In the genomic region with DNA sequence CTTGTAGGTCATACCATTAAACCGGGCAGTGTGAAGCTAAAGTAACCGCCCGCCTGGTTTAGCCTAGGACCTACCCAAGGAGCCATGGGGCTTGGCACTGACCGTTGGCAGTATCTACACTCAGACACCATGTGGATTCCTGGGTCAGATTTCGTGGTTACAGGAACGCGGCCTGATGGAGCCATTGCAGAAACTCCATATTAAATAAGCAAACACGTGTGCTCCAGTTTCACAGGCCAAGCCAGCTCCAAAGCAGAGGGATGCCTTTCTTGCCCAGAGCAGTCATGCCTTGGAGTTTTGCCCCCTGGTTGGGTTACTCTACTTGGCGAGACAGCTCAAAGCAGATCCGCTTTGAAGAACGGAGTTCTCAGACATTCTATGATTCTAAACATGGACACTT, we compare ENCODE assay signal across 21 mouse cellular contexts. TPM values are rescaled to one million over a fixed set of nuclear protein-coding genes. Genes with fewer than 3 reads are reported as not detected.
DNase-seq lines count a peak whose midpoint lies in the region; ATAC-seq lines count a peak whose summit lies in the region.
"Had no signal": no experiment of that assay in that cellular context is flagged by ENCODE, and none has a peak within 500 bp of the region (broad histone marks: within the 10 kb centered on the region; RNA-seq: fewer than 3 reads in every experiment).

No protein-coding gene starts in this region.

- intact Hi-C loops in heart, postnatal 36 days (cut with DNase I) = no loop called here
- intact Hi-C loops in gastrocnemius, postnatal 36 days (cut with DNase I) = no loop called here

- H3K9ac ChIP-seq in embryonic facial prominence, embryonic 15.5 days = no peak overlapping the region
- H3K9ac ChIP-seq in kidney, embryonic 14.5 days (ENCODE audit: low read depth, low read length) = no peak overlapping the region
- H3K9ac ChIP-seq: embryonic facial prominence, embryonic 13.5 days; forebrain, embryonic 15.5 days; heart, embryonic 12.5 days had no signal

- 72% methylated on average over 11 of the region's 11 CpGs for WGBS in embryonic facial prominence, embryonic 15.5 days
- WGBS in kidney, embryonic 14.5 days = 87% methylated on average over 11 of the region's 11 CpGs

- DNase-seq in heart, adult 11 months = peak; percentile 82
- DNase-seq in heart, postnatal 36 days = no peak
- peak; percentile 80 to 89 for DNase-seq in gastrocnemius, adult 8-10 months (ENCODE audit: low spot score in 2 of 2)
- DNase-seq in gastrocnemius, postnatal 36 days = peak; percentile 49 to 74
- no peak for DNase-seq in right cerebral cortex, postnatal 36 days (ENCODE audit: low spot score in 2 of 2)
- no peak for DNase-seq in adrenal gland, postnatal 14 days
- DNase-seq: adrenal gland, adult 8-10 months; cerebellum, adult 11 months; cerebellum, adult 8-10 months; heart, adult 2 months; kidney, adult 8-10 months had no signal

- no peaks in the 10 kb centered on the region for H3K27me3 ChIP-seq in embryonic facial prominence, embryonic 15.5 days
- no peaks in the 10 kb centered on the region for H3K27me3 ChIP-seq in kidney, embryonic 14.5 days (ENCODE audit: control insufficient read depth, insufficient read depth, low read length)
- H3K27me3 ChIP-seq: embryonic facial prominence, embryonic 13.5 days; forebrain, embryonic 15.5 days had no signal

- no peak overlapping the region for H3K4me3 ChIP-seq in embryonic facial prominence, embryonic 15.5 days (replicated peaks)
- no peak overlapping the region for H3K4me3 ChIP-seq in kidney, embryonic 14.5 days (ENCODE audit: low read length)
- H3K4me3 ChIP-seq: embryonic facial prominence, embryonic 13.5 days; erythroblast, embryonic 14.5 days; forebrain, embryonic 15.5 days; heart, adult 2 months; heart, embryonic 12.5 days had no signal

- peak; percentile 54 for ATAC-seq in embryonic facial prominence, embryonic 15.5 days (ENCODE audit: insufficient number of reproducible peaks, low FRiP score, low TSS enrichment, low read depth)
- no peak for ATAC-seq in kidney, embryonic 14.5 days (ENCODE audit: low FRiP score, low TSS enrichment)
- ATAC-seq: forebrain, embryonic 15.5 days; hindbrain, embryonic 16.5 days; inflammation-experienced regulatory T-cells, adult 6 months; intestine, postnatal 0 days had no signal

- no peak overlapping the region for H3K27ac ChIP-seq in embryonic facial prominence, embryonic 15.5 days (replicated peaks)
- H3K27ac ChIP-seq in kidney, embryonic 14.5 days (ENCODE audit: low read depth, low read length) = no peak overlapping the region
- H3K27ac ChIP-seq: embryonic facial prominence, embryonic 13.5 days; forebrain, embryonic 15.5 days; heart, adult 2 months; kidney, postnatal 0 days had no signal

- H3K36me3 ChIP-seq in embryonic facial prominence, embryonic 15.5 days = no peaks in the 10 kb centered on the region
- no peaks in the 10 kb centered on the region for H3K36me3 ChIP-seq in kidney, embryonic 14.5 days (ENCODE audit: control insufficient read depth, insufficient read depth, low read length)
- H3K36me3 ChIP-seq: embryonic facial prominence, embryonic 13.5 days; forebrain, embryonic 15.5 days; heart, embryonic 12.5 days had no signal

- no peak overlapping the region for H3K4me2 ChIP-seq in embryonic facial prominence, embryonic 15.5 days (replicated peaks)
- H3K4me2 ChIP-seq in kidney, embryonic 14.5 days (replicated peaks; ENCODE audit: low read depth, low read length) = no peak overlapping the region
- H3K4me2 ChIP-seq: embryonic facial prominence, embryonic 13.5 days; forebrain, embryonic 15.5 days; heart, embryonic 12.5 days had no signal

- H3K4me1 ChIP-seq in embryonic facial prominence, embryonic 15.5 days = no peaks in the 10 kb centered on the region
- H3K4me1 ChIP-seq in kidney, embryonic 14.5 days (ENCODE audit: control insufficient read depth, insufficient read depth, low read length) = no peaks in the 10 kb centered on the region
- H3K4me1 ChIP-seq: embryonic facial prominence, embryonic 13.5 days had no signal

- H3K9me3 ChIP-seq in embryonic facial prominence, embryonic 15.5 days (replicated peaks) = no peaks in the 10 kb centered on the region
- H3K9me3 ChIP-seq in kidney, embryonic 14.5 days (ENCODE audit: control insufficient read depth, low read length) = no peaks in the 10 kb centered on the region
- H3K9me3 ChIP-seq: embryonic facial prominence, embryonic 13.5 days; forebrain, embryonic 15.5 days; heart, embryonic 12.5 days had no signal

RNA-seq across cellular contexts. Expression of a gene that starts 31.7 kb away (rescaled TPM):
- 10 to 100 TPM; 52.5 to 55.1 TPM for total RNA-seq in heart, postnatal 36 days (2021)
- polyA plus RNA-seq in embryonic facial prominence, embryonic 15.5 days (2015; fragmentation: Nextera tagmentation; extraction: Ambion mirVana) = 2.6 and 5.2 TPM in 2 replicates
- total RNA-seq in gastrocnemius, adult 8-10 months (2022) = 10 to 100 TPM; 20.8 to 28.3 (median 26.4) TPM
- total RNA-seq in gastrocnemius, postnatal 36 days (2021) = 10 to 100 TPM; 10.8 to 11.8 TPM
- 1.7 and 3.6 TPM in 2 replicates for polyA plus RNA-seq in kidney, embryonic 14.5 days (2014; fragmentation: Nextera tagmentation; extraction: Ambion mirVana)
- 11.3 and 13.1 TPM in 2 replicates for total RNA-seq in adrenal gland, postnatal 14 days (2021)
- polyA plus RNA-seq: erythroblast, embryonic 14.5 days had no signal

Comparison
In these comparisons a context has a peak if more than half of its experiments do, and no peak if none do; other contexts are left out.
1. DNase-seq: peak in heart, adult 11 months (single experiment), gastrocnemius, adult 8-10 months (2 of 2) and gastrocnemius, postnatal 36 days (2 of 2); none in heart, postnatal 36 days (0 of 2), right cerebral cortex, postnatal 36 days (0 of 2) and adrenal gland, postnatal 14 days (single experiment).